Mouse (Mus musculus): ENCODE measurements around the gene Cacna2d2. TPM values are rescaled to one million over a fixed set of nuclear protein-coding genes. Genes with fewer than 3 reads are reported as not detected.

The Cacna2d2 gene
- total and polyA plus RNA-seq, 3 experiments: 12.9 to 14.1 (median 13.3) TPM

DNA sequence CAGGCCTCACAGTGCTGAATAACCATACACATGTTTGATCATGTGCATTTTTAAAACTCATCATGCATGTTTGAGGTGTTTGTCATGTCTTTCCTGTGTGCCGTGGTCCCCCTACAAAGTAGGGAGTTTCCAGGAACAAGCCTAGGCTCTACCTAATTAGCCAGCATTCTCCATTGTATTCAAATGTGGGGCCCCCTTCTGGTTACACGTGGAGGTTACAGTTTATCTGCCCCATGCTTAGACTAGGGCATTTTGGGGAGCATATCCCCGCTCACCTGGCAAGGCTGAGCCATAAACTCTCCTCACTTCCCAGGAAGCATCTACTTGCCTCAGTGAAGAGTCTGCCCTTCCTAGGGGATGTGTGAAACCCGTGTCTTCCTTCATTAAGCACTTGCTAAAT lies 3.0 kb upstream of the Cacna2d2 start:
- no peak for DNase-seq
- Histone ChIP-seq H3K9ac (ENCODE audit: low read depth, low read length) (no peak overlapping the region), H3K4me3 (no peak overlapping the region), H3K27me3 (ENCODE audit: control insufficient read depth, insufficient read depth, low read length) (peaks cover 8% of the 10 kb centered on the region), H3K79me2 (replicated peaks; ENCODE audit: control insufficient read depth, insufficient read depth, low read length) (no peaks in the 10 kb centered on the region), H3K4me1 (ENCODE audit: control insufficient read depth, insufficient read depth, low read length) (no peaks in the 10 kb centered on the region), H3K36me3 (ENCODE audit: control insufficient read depth, insufficient read depth, low read length) (no peaks in the 10 kb centered on the region), H3K27ac (no peak overlapping the region)
- WGBS: 32% methylated on average over 4 of the region's 4 CpGs
- intact Hi-C loops (cut with DNase I): no loop called here
- TF ChIP-seq CTCF (IDR thresholded peaks at IDR 0.05) (peak; percentile 39), POLR2A (IDR thresholded peaks at IDR 0.05; ENCODE audit: insufficient read depth, low read depth, low read length) (no peak), EP300 (IDR thresholded peaks at IDR 0.05; ENCODE audit: insufficient read depth, low read depth, low read length) (no peak)

DNA sequence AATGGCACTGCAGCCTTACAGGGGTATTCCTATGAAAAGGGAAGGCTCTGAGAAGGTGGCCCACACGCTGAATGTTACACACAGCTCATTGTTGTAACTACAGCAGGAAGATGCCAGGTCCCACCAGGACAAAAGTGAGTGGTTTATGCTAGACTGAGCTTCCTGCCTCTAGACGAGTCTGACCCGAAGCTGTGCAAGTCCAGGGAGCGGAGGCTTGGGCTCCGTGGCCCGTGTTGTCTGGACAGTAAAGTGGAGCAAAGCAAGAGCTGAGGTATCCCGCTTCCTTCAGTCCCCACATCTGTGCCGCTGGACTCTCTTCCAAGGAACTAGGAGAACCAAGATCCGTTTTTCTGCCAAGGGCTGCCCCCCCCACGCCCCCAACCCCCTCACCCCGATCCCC lies 444 bp upstream of the Cacna2d2 start:
- Histone ChIP-seq H3K9ac (ENCODE audit: low read depth, low read length) (no peak overlapping the region), H3K4me3 (no peak overlapping the region), H3K27me3 (ENCODE audit: control insufficient read depth, insufficient read depth, low read length) (peaks cover 8% of the 10 kb centered on the region), H3K4me1 (ENCODE audit: control insufficient read depth, insufficient read depth, low read length) (no peaks in the 10 kb centered on the region), H3K79me2 (replicated peaks; ENCODE audit: control insufficient read depth, insufficient read depth, low read length) (no peaks in the 10 kb centered on the region), H3K27ac (no peak overlapping the region), H3K36me3 (ENCODE audit: control insufficient read depth, insufficient read depth, low read length) (no peaks in the 10 kb centered on the region)
- WGBS: 37% methylated on average over 11 of the region's 11 CpGs
- TF ChIP-seq POLR2A (IDR thresholded peaks at IDR 0.05; ENCODE audit: insufficient read depth, low read depth, low read length) (no peak), CTCF (IDR thresholded peaks at IDR 0.05) (no peak), EP300 (IDR thresholded peaks at IDR 0.05; ENCODE audit: insufficient read depth, low read depth, low read length) (no peak)
- DNase-seq: no peak
- intact Hi-C loops (cut with DNase I): no loop called here

DNA sequence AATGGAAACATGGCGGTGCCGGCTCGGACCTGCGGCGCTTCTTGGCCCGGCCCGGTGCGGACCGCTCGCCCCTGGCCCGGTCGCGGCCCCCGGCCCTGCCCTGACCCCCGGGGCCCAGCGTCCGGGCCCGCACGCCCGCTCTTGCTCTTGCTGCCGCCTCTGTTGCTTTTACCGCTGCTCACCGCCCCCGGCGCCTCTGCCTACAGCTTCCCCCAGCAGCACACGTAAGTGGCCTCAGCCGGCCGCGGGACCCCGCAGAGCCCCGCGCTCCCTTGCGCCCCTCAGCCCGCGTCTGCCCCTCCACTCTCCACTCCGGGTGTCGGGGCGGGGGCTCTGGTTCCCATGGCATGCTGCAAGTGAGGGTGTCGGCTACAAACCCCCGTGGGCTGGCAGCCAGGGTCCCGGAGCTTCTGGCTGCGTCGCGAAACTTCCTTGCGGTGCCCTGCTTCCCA lies 674 bp downstream of the Cacna2d2 start:
- Histone ChIP-seq H3K9ac (ENCODE audit: low read depth, low read length) (peak overlapping the region; percentile 60), H3K79me2 (replicated peaks; ENCODE audit: control insufficient read depth, insufficient read depth, low read length) (no peaks in the 10 kb centered on the region), H3K27ac (no peak overlapping the region), H3K4me1 (ENCODE audit: control insufficient read depth, insufficient read depth, low read length) (no peaks in the 10 kb centered on the region), H3K36me3 (ENCODE audit: control insufficient read depth, insufficient read depth, low read length) (no peaks in the 10 kb centered on the region), H3K4me3 (peak overlapping the region; percentile 52), H3K27me3 (ENCODE audit: control insufficient read depth, insufficient read depth, low read length) (peaks cover 8% of the 10 kb centered on the region)
- 1% methylated on average over 25 of the region's 45 CpGs for WGBS
- no peak for TF ChIP-seq EP300 (IDR thresholded peaks at IDR 0.05; ENCODE audit: insufficient read depth, low read depth, low read length)
- TF ChIP-seq POLR2A (IDR thresholded peaks at IDR 0.05; ENCODE audit: insufficient read depth, low read depth, low read length): no peak
- no peak for TF ChIP-seq CTCF (IDR thresholded peaks at IDR 0.05)
- intact Hi-C loops (cut with DNase I): no loop called here
- DNase-seq: peak in 1 of 2 experiments; percentile 27

DNA sequence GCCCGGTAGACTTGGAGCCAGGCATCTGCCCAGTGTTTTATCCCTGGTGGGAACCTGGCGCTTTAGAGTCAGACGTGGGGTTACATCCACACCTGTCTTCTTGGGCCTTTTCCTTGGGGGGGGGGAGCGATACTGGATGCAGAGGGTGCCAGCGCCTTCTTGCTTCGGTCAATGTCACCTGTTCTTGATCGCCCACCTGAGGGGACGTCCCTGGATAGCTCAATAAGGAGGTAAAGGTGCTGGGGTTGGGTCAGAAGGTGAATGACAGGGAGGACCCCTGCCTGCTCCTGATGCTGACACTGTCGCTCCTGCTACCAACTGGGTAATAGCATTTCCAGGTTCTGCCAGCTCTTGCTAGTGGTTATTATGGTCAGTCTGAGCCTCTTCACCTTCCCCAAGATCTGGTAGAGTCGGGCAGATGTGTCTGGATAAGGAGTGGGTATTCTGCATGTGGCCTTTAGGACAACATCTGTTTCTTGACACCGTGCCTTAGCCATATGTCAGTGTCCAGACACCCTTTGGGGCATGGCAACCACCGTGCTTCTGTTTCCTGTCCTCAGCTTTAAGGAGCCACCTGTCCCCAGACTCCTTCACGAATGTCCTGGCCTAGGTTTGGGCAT lies 1.4 kb downstream of the Cacna2d2 start:
- WGBS: 19% methylated on average over 13 of the region's 13 CpGs

DNA sequence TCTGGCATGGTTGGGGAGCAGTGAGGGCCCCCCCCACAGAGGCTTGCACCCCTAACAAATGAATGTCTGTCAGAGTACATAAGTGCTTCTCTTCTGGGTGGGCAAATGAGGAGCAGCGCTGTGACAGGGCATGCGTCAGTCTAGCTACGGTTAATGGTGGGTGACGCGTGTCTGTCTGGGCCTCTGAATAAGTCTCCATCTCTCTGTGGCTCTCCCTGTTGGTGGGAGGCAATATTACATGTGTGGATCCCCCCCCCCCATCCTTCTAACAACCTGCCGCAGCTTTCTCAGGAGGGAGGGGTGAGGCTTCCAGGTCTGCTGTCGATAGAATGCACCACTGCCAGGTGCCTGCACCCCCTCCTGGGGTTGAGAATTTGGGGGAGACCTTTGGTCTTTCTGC lies 3.7 kb downstream of the Cacna2d2 start:
- no peaks in the 10 kb centered on the region for H3K4me1 ChIP-seq (ENCODE audit: control insufficient read depth, insufficient read depth, low read length)
- no peak for DNase-seq
- H3K4me3 ChIP-seq: no peak overlapping the region
- intact Hi-C loops (cut with DNase I): no loop called here
- H3K27ac ChIP-seq: no peak overlapping the region
- no peak overlapping the region for H3K9ac ChIP-seq (ENCODE audit: low read depth, low read length)
- no peaks in the 10 kb centered on the region for H3K79me2 ChIP-seq (replicated peaks; ENCODE audit: control insufficient read depth, insufficient read depth, low read length)
- TF ChIP-seq EP300 (IDR thresholded peaks at IDR 0.05; ENCODE audit: insufficient read depth, low read depth, low read length): no peak
- no peak for TF ChIP-seq CTCF (IDR thresholded peaks at IDR 0.05)
- TF ChIP-seq POLR2A (IDR thresholded peaks at IDR 0.05; ENCODE audit: insufficient read depth, low read depth, low read length): no peak
- 58% methylated on average over 7 of the region's 7 CpGs for whole genome bisulfite sequencing
- peaks cover 8% of the 10 kb centered on the region for H3K27me3 ChIP-seq (ENCODE audit: control insufficient read depth, insufficient read depth, low read length)
- H3K36me3 ChIP-seq (ENCODE audit: control insufficient read depth, insufficient read depth, low read length): no peaks in the 10 kb centered on the region

More for the DNA sequence above, 1.4 kb downstream of the Cacna2d2 start:
- H3K9ac ChIP-seq (ENCODE audit: low read depth, low read length): no peak overlapping the region
- TF ChIP-seq CTCF (IDR thresholded peaks at IDR 0.05): no peak
- TF ChIP-seq EP300 (IDR thresholded peaks at IDR 0.05; ENCODE audit: insufficient read depth, low read depth, low read length): no peak
- TF ChIP-seq POLR2A (IDR thresholded peaks at IDR 0.05; ENCODE audit: insufficient read depth, low read depth, low read length): no peak
- no peak for DNase-seq
- intact Hi-C loops (cut with DNase I): no loop called here
- peaks cover 8% of the 10 kb centered on the region for H3K27me3 ChIP-seq (ENCODE audit: control insufficient read depth, insufficient read depth, low read length)
- no peaks in the 10 kb centered on the region for H3K79me2 ChIP-seq (replicated peaks; ENCODE audit: control insufficient read depth, insufficient read depth, low read length)
- H3K4me1 ChIP-seq (ENCODE audit: control insufficient read depth, insufficient read depth, low read length): no peaks in the 10 kb centered on the region
- no peak overlapping the region for H3K27ac ChIP-seq
- no peaks in the 10 kb centered on the region for H3K36me3 ChIP-seq (ENCODE audit: control insufficient read depth, insufficient read depth, low read length)
- no peak overlapping the region for H3K4me3 ChIP-seq

DNA sequence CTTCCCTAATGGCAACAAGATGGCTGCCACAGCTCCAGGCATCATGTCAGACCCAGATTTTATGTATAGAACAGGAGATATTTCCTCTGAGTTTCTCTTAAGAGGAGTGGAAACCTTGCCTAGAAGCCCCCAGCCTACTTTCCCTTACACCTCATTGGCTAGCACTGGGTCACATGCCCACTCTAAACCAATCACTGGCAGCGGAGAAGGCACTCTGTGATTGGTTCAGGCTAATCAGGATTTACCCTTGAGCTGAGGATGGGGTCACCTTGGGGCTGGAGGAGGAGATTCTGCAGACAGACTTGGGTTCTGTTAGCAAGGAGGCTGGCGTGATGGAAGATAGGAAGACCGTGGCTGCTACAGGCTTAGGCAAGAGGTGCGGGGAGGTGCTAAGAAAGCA lies 10.0 kb downstream of the Cacna2d2 start:
- H3K4me1 ChIP-seq (ENCODE audit: control insufficient read depth, insufficient read depth, low read length): no peaks in the 10 kb centered on the region
- H3K27ac ChIP-seq: no peak overlapping the region
- no peaks in the 10 kb centered on the region for H3K79me2 ChIP-seq (replicated peaks; ENCODE audit: control insufficient read depth, insufficient read depth, low read length)
- TF ChIP-seq CTCF (IDR thresholded peaks at IDR 0.05): no peak
- TF ChIP-seq POLR2A (IDR thresholded peaks at IDR 0.05; ENCODE audit: insufficient read depth, low read depth, low read length): no peak
- no peak for TF ChIP-seq EP300 (IDR thresholded peaks at IDR 0.05; ENCODE audit: insufficient read depth, low read depth, low read length)
- H3K27me3 ChIP-seq (ENCODE audit: control insufficient read depth, insufficient read depth, low read length): no peaks in the 10 kb centered on the region
- WGBS: 68% methylated on average over 4 of the region's 4 CpGs
- H3K9ac ChIP-seq (ENCODE audit: low read depth, low read length): no peak overlapping the region
- H3K36me3 ChIP-seq (ENCODE audit: control insufficient read depth, insufficient read depth, low read length): no peaks in the 10 kb centered on the region
- intact Hi-C loops (cut with DNase I): no loop called here
- no peak overlapping the region for H3K4me3 ChIP-seq
- DNase-seq: no peak

Data from heart, adult 2 months (tissue).